Mouse (Mus musculus) activated CD4-positive, CD25-positive, alpha-beta regulatory T cell, adult 9 weeks (primary cell): ENCODE results near the gene Dio3. TPM values are rescaled to one million over a fixed set of nuclear protein-coding genes. Genes with fewer than 3 reads are reported as not detected.

Experiments used
- polyA plus RNA-seq: library from polyadenylated mRNA; unstranded; fragments of 100-300 nt; shearing (Covaris generic); gene quantifications from one replicate; pipeline ENCODE4 v1.2.1, GENCODE M21; 2017

The Dio3 gene
- polyA plus RNA-seq, result not detected

GRCm38 (mm10) chr12:110278853-110279252 is at the start of gene Dio3:
Gene Dio3, plus strand, starts transcription at chr12:110279068.

Other genes with a start within 250 kb of the Dio3 start
- gene Ppp2r5c, start 168.1 kb downstream of the Dio3 start, polyA plus RNA-seq, result 255 TPM